9 mouse cellular contexts compared by ENCODE assay signal in genomic region chr2:33580697-33581448, GRCm38 (mm10). TPM values are rescaled to one million over a fixed set of nuclear protein-coding genes. Genes with fewer than 3 reads are reported as not detected.
DNase-seq lines count a peak whose midpoint lies in the region; ATAC-seq lines count a peak whose summit lies in the region.
"Had no signal": no experiment of that assay in that cellular context is flagged by ENCODE, and none has a peak within 500 bp of the region (broad histone marks: within the 10 kb centered on the region; RNA-seq: fewer than 3 reads in every experiment).

No protein-coding gene starts in this region.

- no peak for ATAC-seq in limb, embryonic 13.5 days (ENCODE audit: low FRiP score, low read depth)

- H3K27ac ChIP-seq in limb, embryonic 13.5 days: no peak overlapping the region

- no peaks in the 10 kb centered on the region for H3K36me3 ChIP-seq in limb, embryonic 13.5 days

- H3K4me2 ChIP-seq in limb, embryonic 13.5 days (replicated peaks): peak overlapping the region; percentile 59

- peaks cover 65% of the 10 kb centered on the region for H3K27me3 ChIP-seq in limb, embryonic 13.5 days

- no peaks in the 10 kb centered on the region for H3K9me3 ChIP-seq in limb, embryonic 13.5 days

- H3K9ac ChIP-seq in limb, embryonic 13.5 days: peak overlapping the region; percentile 40; the same call in 1 of the 2 replicates

- 4% methylated on average over 34 of the region's 34 CpGs for WGBS in limb, embryonic 13.5 days

- peak; percentile 61 for DNase-seq in embryo, embryonic 10 days (ENCODE audit: low spot score)
- DNase-seq in embryo, embryonic 9.5 days (ENCODE audit: extremely low spot score): no peak
- peak; percentile 34 for DNase-seq in right cerebral cortex, adult 18-20 months
- DNase-seq in right cerebral cortex, postnatal 14 days: no peak
- DNase-seq in right cerebral cortex, adult 2 months (ENCODE audit: low spot score in 2 of 2): peak; percentile 40 to 48
- DNase-seq in gastrocnemius, postnatal 14 days: no peak
- DNase-seq in lung, postnatal 10 days: no peak

- peak overlapping the region; percentile 22 for H3K4me3 ChIP-seq in limb, embryonic 13.5 days

- intact Hi-C loops in gastrocnemius, postnatal 14 days (cut with DNase I; ENCODE audit: low total_unique reads): no loop called here

- peaks cover 67% of the 10 kb centered on the region for H3K4me1 ChIP-seq in limb, embryonic 13.5 days

RNA-seq across cellular contexts. Expression of gene Lmx1b, which starts 59.4 kb away (rescaled TPM):
- 7.3 and 7.7 TPM in 2 replicates for polyA plus RNA-seq in limb, embryonic 13.5 days (2015; fragmentation: Nextera tagmentation; extraction: Ambion mirVana)
- under 1 TPM; 0.39 to 0.51 TPM for total RNA-seq in gastrocnemius, postnatal 14 days (2021)
- total RNA-seq: neutrophil, adult 5-6 weeks had no signal

Comparison
In these comparisons a context has a peak if more than half of its experiments do, and no peak if none do; other contexts are left out.
1. DNase-seq: peak in embryo, embryonic 10 days (single experiment), right cerebral cortex, adult 18-20 months (single experiment) and right cerebral cortex, adult 2 months (2 of 2); none in embryo, embryonic 9.5 days (single experiment), right cerebral cortex, postnatal 14 days (single experiment), gastrocnemius, postnatal 14 days (single experiment) and lung, postnatal 10 days (single experiment).